Mouse (Mus musculus) thymus, adult 2 months (tissue): ENCODE results near the gene Col8a2. TPM values are rescaled to one million over a fixed set of nuclear protein-coding genes. Genes with fewer than 3 reads are reported as not detected.
A peak's percentile ranks its signal among the peaks of the same experiment; 100 is the strongest.

Source experiments
- DNase-seq: peaks from one replicate; pipeline ENCODE4 v3.0.0; 2021
- H3K27ac ChIP-seq: fragments of 200-500 bp; 2 replicates; pipeline ENCODE4 v1.5.1; 2012; ENCODE audit warnings: low read length, control low read depth; ENCODE audit not compliant: control insufficient read depth, insufficient read depth
- H3K27me3 ChIP-seq: fragments of 200-500 bp; 2 replicates; pipeline ENCODE4 v1.6.1; 2012; ENCODE audit warnings: mild to moderate bottlenecking, low read length, moderate library complexity, mixed read lengths; ENCODE audit not compliant: control insufficient read depth, insufficient read depth
- H3K36me3 ChIP-seq: fragments of 200-500 bp; 2 replicates; pipeline ENCODE4 v1.6.1; 2012; ENCODE audit warnings: mild to moderate bottlenecking, low read length, moderate library complexity; ENCODE audit not compliant: control insufficient read depth, insufficient read depth
- H3K4me1 ChIP-seq: fragments of 200-500 bp; replicated peaks from 2 replicates; pipeline ENCODE4 v1.6.1; 2012; ENCODE audit warnings: low read length; ENCODE audit not compliant: control insufficient read depth, insufficient read depth
- H3K4me3 ChIP-seq: fragments of 200-500 bp; 2 replicates; pipeline ENCODE4 v1.5.1; 2012; ENCODE audit warnings: mild to moderate bottlenecking, low read length, control low read depth, moderate library complexity; ENCODE audit not compliant: control insufficient read depth, insufficient read depth
- CTCF ChIP-seq: fragments of 200-500 bp; IDR thresholded peaks from 2 replicates; pipeline ENCODE4 v1.5.1; 2012; ENCODE audit warnings: mild to moderate bottlenecking, control low read depth, low read length, moderate library complexity, borderline replicate concordance; ENCODE audit not compliant: control insufficient read depth, poor library complexity, insufficient read depth; ENCODE audit errors: extremely low read depth
- POLR2A ChIP-seq: fragments of 200-500 bp; IDR thresholded peaks from 2 replicates; pipeline ENCODE4 v1.6.1; 2012; ENCODE audit warnings: mild to moderate bottlenecking, low read length, control low read depth, moderate library complexity; ENCODE audit not compliant: control insufficient read depth, poor library complexity, insufficient read depth; ENCODE audit errors: extremely low read depth
- whole genome bisulfite sequencing: fragments of 180-500 bp; shearing (Covaris S2); methylation state at CpG from one replicate; pipeline ENCODE4 v1.1.7; 2018; 5-methylcytosine and 5-hydroxymethylcytosine counted together
- polyA plus RNA-seq: library from polyadenylated mRNA; depleted of rRNA; stranded (reverse); fragments of >200 nt; gene quantifications from 2 replicates; pipeline ENCODE4 v1.2.3, GENCODE M21; 2012

The Col8a2 gene
- polyA plus RNA-seq, 1 experiment: 0.35 TPM

GRCm38 (mm10) chr4:126248261-126248868 lies 38.2 kb upstream of the Col8a2 start:
- TF ChIP-seq POLR2A (no peak), CTCF (no peak)
- Histone ChIP-seq H3K27ac (no peak overlapping the region), H3K27me3 (no peaks in the 10 kb centered on the region), H3K36me3 (no peaks in the 10 kb centered on the region), H3K4me1 (peaks cover 14% of the 10 kb centered on the region), H3K4me3 (no peak overlapping the region)
- 74% methylated on average over 11 of the region's 11 CpGs for WGBS
- no peak for DNase-seq

DNA sequence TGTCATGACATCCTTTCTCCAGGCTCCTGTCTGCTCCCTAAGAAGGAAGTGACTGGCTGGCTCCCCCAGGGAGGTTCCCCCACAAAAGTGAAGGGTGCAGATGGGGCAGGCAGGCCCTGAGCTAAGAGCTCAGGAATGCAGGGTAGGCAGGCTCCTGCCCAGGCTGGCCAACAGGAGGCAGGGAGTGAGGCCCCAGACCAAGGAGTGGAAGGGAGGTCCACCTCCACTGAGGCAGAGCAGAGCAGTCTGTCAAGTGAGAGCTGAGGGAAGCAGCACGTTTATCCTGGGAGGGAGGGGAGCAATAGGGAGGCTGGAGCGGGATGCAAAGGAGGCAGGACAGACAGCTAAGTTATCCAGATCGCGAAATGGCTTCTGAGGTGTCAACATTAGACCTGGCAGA lies 35.9 kb upstream of the Col8a2 start:
- H3K36me3 ChIP-seq: no peaks in the 10 kb centered on the region
- TF ChIP-seq CTCF (no peak), POLR2A (no peak)
- peaks cover 32% of the 10 kb centered on the region for H3K4me1 ChIP-seq
- no peak overlapping the region for H3K27ac ChIP-seq
- WGBS: 86% methylated on average over 4 of the region's 4 CpGs
- H3K27me3 ChIP-seq: no peaks in the 10 kb centered on the region
- no peak overlapping the region for H3K4me3 ChIP-seq
- DNase-seq: no peak

DNA sequence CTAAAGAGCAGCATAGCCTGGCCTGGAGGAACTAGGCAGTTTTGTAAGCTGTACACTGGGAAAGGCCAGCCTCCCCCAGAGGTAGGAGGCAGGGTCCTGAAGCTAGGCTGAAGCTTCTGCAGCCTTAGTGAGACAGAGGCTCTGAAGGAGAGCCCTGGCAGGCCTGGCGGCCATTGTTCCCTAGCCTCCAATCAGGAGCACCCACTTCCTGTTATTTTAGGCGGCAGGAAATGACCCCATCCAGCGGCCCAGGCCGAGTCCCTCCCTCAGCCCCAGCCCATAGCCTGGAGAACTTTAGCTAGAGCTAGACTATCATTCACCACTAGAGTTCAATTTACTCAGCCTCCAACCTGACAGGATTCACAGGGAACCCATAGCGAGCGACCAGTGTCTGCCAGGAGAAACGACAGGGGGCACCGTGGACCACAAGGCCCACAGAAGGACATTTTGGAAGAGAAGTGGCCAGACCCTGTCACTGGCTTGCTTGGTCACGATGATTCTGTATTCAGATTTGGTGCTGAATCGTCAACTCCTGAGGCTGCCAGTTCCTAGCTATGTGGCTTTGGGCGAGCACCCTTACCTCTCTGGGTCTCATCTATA lies 34.8 kb upstream of the Col8a2 start:
- H3K36me3 ChIP-seq: no peaks in the 10 kb centered on the region
- H3K27me3 ChIP-seq: no peaks in the 10 kb centered on the region
- H3K27ac ChIP-seq: no peak overlapping the region
- H3K4me1 ChIP-seq: peaks cover 32% of the 10 kb centered on the region
- no peak for TF ChIP-seq POLR2A
- TF ChIP-seq CTCF: no peak
- DNase-seq: no peak
- WGBS: 53% methylated on average over 11 of the region's 11 CpGs
- no peak overlapping the region for H3K4me3 ChIP-seq

GRCm38 (mm10) chr4:126252411-126253237 lies 34.0 kb upstream of the Col8a2 start:
- H3K4me1 ChIP-seq: peaks cover 41% of the 10 kb centered on the region
- 94% methylated on average over 17 of the region's 17 CpGs for WGBS
- TF ChIP-seq CTCF (no peak), POLR2A (no peak)
- no peak for DNase-seq
- no peak overlapping the region for H3K27ac ChIP-seq
- H3K27me3 ChIP-seq: no peaks in the 10 kb centered on the region
- no peaks in the 10 kb centered on the region for H3K36me3 ChIP-seq
- no peak overlapping the region for H3K4me3 ChIP-seq

DNA sequence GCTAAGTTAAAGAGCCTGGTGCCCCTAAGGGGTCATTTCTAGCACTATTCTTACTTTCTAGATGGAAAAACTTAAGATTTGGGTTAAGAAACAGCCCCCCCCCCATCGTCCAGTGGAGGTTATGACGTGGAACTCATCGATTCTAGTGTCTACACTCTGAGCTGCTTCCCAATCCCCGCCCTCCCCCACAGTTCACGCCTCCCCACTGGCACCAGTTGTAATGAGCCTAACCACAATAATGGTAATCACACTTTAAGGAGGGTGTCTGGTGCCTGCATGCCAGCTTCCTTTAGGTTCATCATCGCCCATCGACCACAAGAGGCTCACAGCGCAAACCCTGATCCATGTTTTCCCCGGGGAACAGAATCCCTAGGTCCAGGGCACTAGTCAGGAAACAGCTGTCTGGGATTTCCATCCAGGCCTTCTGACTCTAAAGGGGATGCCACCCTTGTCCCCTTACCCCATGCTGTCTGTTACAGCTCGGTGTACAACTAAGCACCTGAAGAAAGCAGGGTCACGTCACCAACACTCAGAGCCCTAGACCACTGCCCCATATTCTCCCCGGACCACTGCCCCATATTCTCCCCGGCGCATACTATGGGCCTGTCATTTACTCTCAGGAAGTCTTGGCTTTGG lies 32.8 kb upstream of the Col8a2 start:
- H3K36me3 ChIP-seq: no peaks in the 10 kb centered on the region
- H3K27ac ChIP-seq: peak overlapping the region; percentile 7; the same call in 1 of the 2 replicates
- no peak for DNase-seq
- TF ChIP-seq POLR2A (no peak), CTCF (no peak)
- 37% methylated on average over 14 of the region's 14 CpGs for WGBS
- no peaks in the 10 kb centered on the region for H3K27me3 ChIP-seq
- peaks cover 42% of the 10 kb centered on the region for H3K4me1 ChIP-seq
- no peak overlapping the region for H3K4me3 ChIP-seq
